Mouse (Mus musculus): ENCODE measurements around the gene Rnf151.
"Not testable (repeated sequence)": the region's sequence is repeated elsewhere in the genome, so short reads cannot be mapped to it uniquely, and the experiment has no call there.

Gene Rnf151

DNA sequence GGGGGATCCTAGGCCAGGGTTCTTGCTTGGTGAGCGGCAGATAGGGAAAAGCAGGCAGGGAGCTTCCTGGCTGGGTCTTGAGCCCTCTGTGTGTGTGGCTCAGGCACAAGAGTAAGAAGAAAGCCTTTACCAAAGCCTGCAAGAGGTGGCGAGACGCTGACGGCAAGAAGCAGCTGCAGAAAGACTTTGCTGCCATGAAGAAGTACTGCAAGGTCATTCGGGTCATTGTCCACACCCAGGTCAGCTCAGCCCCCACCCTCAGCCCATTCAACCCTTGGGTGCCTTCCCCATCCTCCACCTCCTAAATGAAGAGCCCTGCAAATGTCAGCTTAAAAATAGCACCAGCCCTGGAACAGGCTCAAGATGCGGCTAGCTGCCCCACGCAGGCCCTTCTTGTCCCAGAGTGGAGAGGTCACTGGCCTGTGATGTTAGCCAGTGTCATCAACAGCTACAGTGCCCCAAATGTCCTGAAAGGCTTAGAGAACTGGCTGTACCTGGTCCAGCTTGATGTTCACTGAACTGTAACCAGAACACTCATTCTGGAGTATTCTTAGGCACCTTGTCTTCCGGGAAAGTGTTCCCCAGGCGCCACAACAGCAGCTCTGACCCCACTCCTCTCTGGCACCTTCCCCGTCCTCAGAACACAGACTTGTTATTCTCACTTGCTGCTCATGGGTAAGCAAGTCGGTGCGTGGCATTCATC, 14.5 kb upstream of the Rnf151 start:
- DNase-seq (ENCODE audit: low spot score): no peak

GRCm38 (mm10) chr17:24730787-24731186, 12.9 kb upstream of the Rnf151 start:
- no peak for DNase-seq (ENCODE audit: low spot score)

- no peak for DNase-seq (ENCODE audit: low spot score)
Observed at GRCm38 (mm10) chr17:24729067-24729466, 11.2 kb upstream of the Rnf151 start.

- no peak for DNase-seq (ENCODE audit: low spot score)
Observed at GRCm38 (mm10) chr17:24728184-24728583, 10.3 kb upstream of the Rnf151 start.

DNA sequence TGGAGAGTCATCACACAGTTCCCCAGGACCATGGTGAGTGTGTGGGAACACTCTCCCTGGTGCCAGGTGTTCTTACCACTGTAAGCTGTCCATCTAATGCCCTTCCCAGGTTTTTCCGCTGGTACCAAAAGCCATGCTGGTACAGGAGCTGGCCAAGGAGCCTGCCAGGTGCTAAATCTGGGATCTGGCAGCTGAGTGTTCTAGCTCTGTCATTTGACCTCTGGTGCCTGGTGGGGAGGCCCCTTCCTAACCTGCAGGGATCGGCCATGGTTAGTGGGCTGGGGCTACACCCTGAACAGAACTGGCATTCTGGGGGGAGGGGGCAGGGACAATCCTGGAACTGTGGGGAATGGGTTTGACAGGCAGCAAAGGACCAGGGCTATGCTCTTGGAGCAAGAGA, 9.8 kb upstream of the Rnf151 start, which contains the start of gene Rpl3l:
Rpl3l (plus strand) TSS at position 203 of the 400 bp plus-strand sequence.
- no peak for DNase-seq (ENCODE audit: low spot score)

GRCm38 (mm10) chr17:24725637-24726390, 8.0 kb upstream of the Rnf151 start:
- DNase-seq (ENCODE audit: low spot score): no peak

GRCm38 (mm10) chr17:24724184-24724583, 6.3 kb upstream of the Rnf151 start, which contains the start of gene Ndufb10:
Ndufb10 (minus strand) TSS chr17:24724478.
- DNase-seq (ENCODE audit: low spot score): peak; percentile 93

GRCm38 (mm10) chr17:24723881-24724180, 6.0 kb upstream of the Rnf151 start:
- no peak for DNase-seq (ENCODE audit: low spot score)

GRCm38 (mm10) chr17:24723122-24723880, 5.4 kb upstream of the Rnf151 start:
- no peak for DNase-seq (ENCODE audit: low spot score)

DNA sequence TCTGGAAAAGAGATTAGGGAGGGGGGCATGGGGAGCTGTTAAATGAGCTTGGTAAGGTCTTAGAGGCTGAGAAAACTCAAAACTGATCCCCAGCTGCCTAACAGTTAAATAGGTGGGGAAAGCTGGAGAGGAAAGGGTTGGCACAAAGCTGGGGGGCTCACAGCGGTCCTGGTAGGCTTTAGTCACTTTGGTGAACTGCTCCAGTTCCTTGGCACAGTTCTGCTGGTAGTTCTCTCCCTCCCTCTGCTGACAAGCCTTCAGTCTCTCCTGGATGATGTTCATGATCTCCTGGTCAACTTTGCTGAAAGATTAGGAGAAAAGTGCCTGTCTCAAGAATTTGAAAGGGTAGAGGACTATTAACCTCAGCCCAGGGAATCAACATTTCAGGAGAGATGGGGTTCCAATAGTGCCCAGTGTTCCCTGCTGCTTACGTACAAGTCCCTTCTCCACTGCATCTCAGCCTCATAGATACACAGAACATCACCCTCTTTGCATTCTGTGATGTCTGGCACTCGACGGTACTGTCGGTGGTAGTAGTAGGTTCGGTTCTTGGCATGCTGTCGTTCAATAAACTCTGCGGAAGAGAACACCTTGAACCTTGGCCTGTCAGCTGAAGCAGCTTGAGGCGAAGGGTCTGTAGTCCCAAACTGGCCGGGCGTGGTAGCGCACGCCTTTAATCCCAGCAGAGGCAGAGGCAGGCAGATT, 4.5 kb upstream of the Rnf151 start:
- DNase-seq (ENCODE audit: low spot score): no peak

DNA sequence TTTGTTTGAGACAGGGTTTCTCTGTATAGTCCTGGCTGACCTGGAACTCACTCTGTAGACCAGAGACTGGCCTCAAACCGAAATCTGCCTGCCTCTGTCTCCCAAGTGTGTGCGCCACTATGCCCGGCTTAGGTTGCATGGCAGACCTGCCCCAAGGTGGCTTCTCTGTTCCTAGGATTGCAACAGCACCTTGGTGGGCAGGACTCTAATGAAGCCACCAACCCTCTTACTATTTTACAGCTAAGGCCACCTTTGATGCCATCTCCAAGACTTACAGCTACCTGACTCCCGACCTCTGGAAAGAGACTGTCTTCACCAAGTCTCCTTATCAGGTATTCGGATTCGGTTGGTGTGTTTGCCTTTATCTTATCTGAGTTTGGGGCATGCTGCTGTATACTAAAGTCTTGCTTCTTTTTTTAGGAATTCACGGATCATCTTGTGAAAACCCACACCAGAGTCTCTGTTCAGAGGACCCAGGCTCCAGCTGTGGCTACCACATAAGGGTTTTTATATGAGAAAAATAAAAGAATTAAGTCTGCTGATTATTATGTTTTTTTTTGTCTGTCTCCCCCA, 3.6 kb upstream of the Rnf151 start:
- not testable (repeated sequence) for DNase-seq (ENCODE audit: low spot score)

- not testable (repeated sequence) for DNase-seq (ENCODE audit: low spot score)
Observed at GRCm38 (mm10) chr17:24720616-24721015, 2.8 kb upstream of the Rnf151 start.

GRCm38 (mm10) chr17:24719494-24720222, 1.8 kb upstream of the Rnf151 start:
- peak; percentile 94 for DNase-seq (ENCODE audit: low spot score)

DNA sequence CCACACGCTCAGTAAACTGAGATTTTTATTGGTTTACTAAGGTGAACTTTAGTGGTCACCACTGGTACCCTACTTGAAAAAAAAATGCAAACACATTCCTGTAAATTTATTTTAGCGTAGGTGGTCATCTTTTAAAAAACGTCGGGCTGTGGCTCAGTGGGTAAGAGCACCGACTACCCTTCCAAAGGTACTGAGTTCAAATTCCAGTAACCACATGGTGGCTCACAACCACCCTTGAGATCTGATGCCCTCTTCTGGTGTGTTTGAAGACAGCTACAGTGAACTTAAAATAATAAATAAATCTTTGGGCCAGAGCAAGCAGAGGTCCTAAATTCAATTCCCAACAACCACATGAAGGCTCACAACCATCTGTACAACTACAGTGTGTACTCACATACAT, 1.1 kb upstream of the Rnf151 start:
- DNase-seq (ENCODE audit: low spot score): not testable (repeated sequence)

GRCm38 (mm10) chr17:24716166-24716682, 1.6 kb downstream of the Rnf151 start:
- no peak for DNase-seq (ENCODE audit: low spot score)

- no peak for DNase-seq (ENCODE audit: low spot score)
Observed at GRCm38 (mm10) chr17:24715556-24715955, 2.3 kb downstream of the Rnf151 start.

DNA sequence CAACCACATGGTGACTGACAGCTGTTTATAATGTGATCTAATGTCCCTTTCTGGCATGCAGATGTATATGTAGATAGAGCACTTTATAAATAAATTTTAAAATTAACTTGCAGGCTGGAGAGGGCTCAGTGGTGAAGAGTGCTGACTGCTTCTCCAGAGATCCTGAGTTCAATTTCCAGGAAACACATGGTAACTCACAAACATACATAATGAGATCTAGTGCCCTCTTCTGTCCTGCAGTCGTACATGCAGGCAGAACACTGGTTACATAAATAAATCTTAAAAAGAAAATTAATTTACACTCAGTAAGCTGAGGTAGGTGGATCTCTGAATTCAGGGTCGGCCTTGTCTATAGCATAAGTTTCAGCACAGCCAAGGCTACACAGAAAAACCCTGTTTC, 9.2 kb downstream of the Rnf151 start:
- DNase-seq (ENCODE audit: low spot score): no peak

- no peak for DNase-seq (ENCODE audit: low spot score)
Observed at GRCm38 (mm10) chr17:24707801-24708425, 9.9 kb downstream of the Rnf151 start.

- DNase-seq (ENCODE audit: low spot score): peak; percentile 87
Observed at GRCm38 (mm10) chr17:24706982-24707800, 10.7 kb downstream of the Rnf151 start, which contains the start of gene Tbl3. Tbl3 (minus strand) TSS chr17:24707660.

Measured in layer of hippocampus, adult 9-10 months (tissue).